Mouse (Mus musculus) embryonic fibroblast, embryonic 13.5 days (primary cell): ENCODE data around the gene Dapk1. TPM values are rescaled to one million over a fixed set of nuclear protein-coding genes. Genes with fewer than 3 reads are reported as not detected.

Source experiments
- H3K27ac ChIP-seq: 2 replicates; pipeline ENCODE4 v1.5.1; 2012; ENCODE audit warnings: low read length, control low read depth, inconsistent platforms; ENCODE audit not compliant: insufficient read depth
- H3K4me1 ChIP-seq: 2 replicates; pipeline ENCODE4 v1.6.1; 2011; ENCODE audit warnings: low read length; ENCODE audit not compliant: control insufficient read depth, insufficient read depth
- H3K4me3 ChIP-seq: 2 replicates; pipeline ENCODE4 v1.5.1; 2011; ENCODE audit warnings: mild to moderate bottlenecking, control low read depth, low read length; ENCODE audit not compliant: insufficient read depth
- CTCF ChIP-seq: IDR thresholded peaks from 2 replicates; pipeline ENCODE4 v1.5.1; 2011; ENCODE audit warnings: mild to moderate bottlenecking, control low read depth, low read length, moderate library complexity, borderline replicate concordance; ENCODE audit not compliant: insufficient read depth
- POLR2A ChIP-seq: IDR thresholded peaks from 2 replicates; pipeline ENCODE4 v1.6.1; 2011; ENCODE audit warnings: low read depth, mild to moderate bottlenecking, control low read depth, low read length, moderate library complexity
- polyA plus RNA-seq: library from polyadenylated mRNA; stranded (reverse); fragments of >200 nt; gene quantifications from 2 replicates; pipeline ENCODE4 v1.2.4, GENCODE M21; 2011; ENCODE audit warnings: low read depth; ENCODE audit not compliant: missing spikeins, insufficient read length

The Dapk1 gene
- polyA plus RNA-seq, 1 experiment = 27.6 TPM

- H3K4me1 ChIP-seq = no peaks in the 10 kb centered on the region
- TF ChIP-seq POLR2A (no peak), CTCF (no peak)
- H3K4me3 ChIP-seq = no peak overlapping the region
- no peak overlapping the region for H3K27ac ChIP-seq
Measured at GRCm38 (mm10) chr13:60635636-60636035, 33.9 kb downstream of the Dapk1 start.

GRCm38 (mm10) chr13:60639482-60640055 is 37.8 kb downstream of the Dapk1 start:
- no peak for TF ChIP-seq POLR2A
- no peak for TF ChIP-seq CTCF

GRCm38 (mm10) chr13:60640420-60640819 is 38.7 kb downstream of the Dapk1 start:
- Histone ChIP-seq H3K27ac (no peak overlapping the region), H3K4me1 (no peaks in the 10 kb centered on the region), H3K4me3 (no peak overlapping the region)
- TF ChIP-seq POLR2A (no peak), CTCF (no peak)

More at GRCm38 (mm10) chr13:60639482-60640055, 37.8 kb downstream of the Dapk1 start:
- H3K4me1 ChIP-seq = no peaks in the 10 kb centered on the region
- no peak overlapping the region for H3K4me3 ChIP-seq
- no peak overlapping the region for H3K27ac ChIP-seq

GRCm38 (mm10) chr13:60644457-60644889 is 42.7 kb downstream of the Dapk1 start:
- no peak for TF ChIP-seq POLR2A
- no peak for TF ChIP-seq CTCF
- Histone ChIP-seq H3K27ac (no peak overlapping the region), H3K4me3 (no peak overlapping the region), H3K4me1 (no peaks in the 10 kb centered on the region)

GRCm38 (mm10) chr13:60646791-60647190 is 45.0 kb downstream of the Dapk1 start:
- Histone ChIP-seq H3K27ac (no peak overlapping the region), H3K4me3 (no peak overlapping the region), H3K4me1 (no peaks in the 10 kb centered on the region)
- TF ChIP-seq CTCF (no peak), POLR2A (no peak)

GRCm38 (mm10) chr13:60648350-60648749 is 46.6 kb downstream of the Dapk1 start:
- no peak for TF ChIP-seq POLR2A
- TF ChIP-seq CTCF = no peak

GRCm38 (mm10) chr13:60650000-60650399 is 48.3 kb downstream of the Dapk1 start:
- TF ChIP-seq CTCF = no peak
- no peak for TF ChIP-seq POLR2A
- H3K4me3 ChIP-seq = no peak overlapping the region
- H3K27ac ChIP-seq = no peak overlapping the region
- no peaks in the 10 kb centered on the region for H3K4me1 ChIP-seq

More at GRCm38 (mm10) chr13:60648350-60648749, 46.6 kb downstream of the Dapk1 start:
- no peak overlapping the region for H3K27ac ChIP-seq
- H3K4me3 ChIP-seq = no peak overlapping the region
- H3K4me1 ChIP-seq = no peaks in the 10 kb centered on the region

GRCm38 (mm10) chr13:60654017-60654565 is 52.3 kb downstream of the Dapk1 start:
- no peaks in the 10 kb centered on the region for H3K4me1 ChIP-seq
- H3K4me3 ChIP-seq = no peak overlapping the region
- no peak for TF ChIP-seq CTCF
- TF ChIP-seq POLR2A = no peak
- no peak overlapping the region for H3K27ac ChIP-seq

- Histone ChIP-seq H3K4me1 (no peaks in the 10 kb centered on the region), H3K4me3 (no peak overlapping the region), H3K27ac (no peak overlapping the region)
- no peak for TF ChIP-seq CTCF
- TF ChIP-seq POLR2A = no peak
Measured at GRCm38 (mm10) chr13:60655246-60655645, 53.5 kb downstream of the Dapk1 start.

GRCm38 (mm10) chr13:60659600-60659999 is 57.9 kb downstream of the Dapk1 start:
- TF ChIP-seq POLR2A (no peak), CTCF (no peak)
- no peak overlapping the region for H3K27ac ChIP-seq
- no peak overlapping the region for H3K4me3 ChIP-seq
- H3K4me1 ChIP-seq = no peaks in the 10 kb centered on the region

GRCm38 (mm10) chr13:60660056-60660455 is 58.3 kb downstream of the Dapk1 start:
- TF ChIP-seq CTCF (no peak), POLR2A (no peak)
- Histone ChIP-seq H3K27ac (no peak overlapping the region), H3K4me1 (no peaks in the 10 kb centered on the region), H3K4me3 (no peak overlapping the region)
